ENCODE assay signal across 17 mouse cellular contexts in the genomic region with DNA sequence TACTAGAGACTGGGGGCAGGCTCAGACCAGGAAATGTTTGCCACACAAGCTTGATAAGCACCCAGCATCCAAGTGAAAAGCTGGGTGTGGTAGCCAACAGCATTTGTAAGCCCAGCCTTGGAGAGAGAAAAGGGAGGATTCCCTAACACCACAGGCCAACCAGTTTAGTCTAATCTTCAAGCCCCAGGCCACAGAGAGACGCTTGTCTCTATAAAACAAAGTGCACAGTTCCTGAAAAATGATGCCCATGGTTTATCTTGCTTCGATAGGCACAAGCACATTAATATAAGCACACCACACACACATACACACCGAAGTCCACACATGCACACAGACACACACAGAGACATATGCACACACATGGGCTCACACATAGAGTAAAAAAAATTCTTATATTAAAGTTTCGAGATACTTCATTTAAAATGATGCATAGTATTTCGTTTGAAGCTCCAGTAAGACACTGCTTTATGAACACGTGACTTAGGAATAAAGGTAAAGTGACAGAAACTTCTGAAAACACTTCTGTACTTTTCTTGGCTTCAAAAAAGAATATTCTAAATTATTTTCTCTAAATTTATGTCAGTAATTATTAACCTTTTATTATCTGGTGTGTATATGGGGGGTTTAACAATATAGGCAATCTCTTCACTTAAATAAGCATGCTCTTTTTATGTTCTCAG. TPM values are rescaled to one million over a fixed set of nuclear protein-coding genes. Genes with fewer than 3 reads are reported as not detected.
DNase-seq lines count a peak whose midpoint lies in the region; ATAC-seq and TF ChIP-seq lines count a peak whose summit lies in the region.
"Had no signal": no experiment of that assay in that cellular context is flagged by ENCODE, and none has a peak within 500 bp of the region (broad histone marks: within the 10 kb centered on the region; RNA-seq: fewer than 3 reads in every experiment).

No protein-coding gene starts in this region.

- no peaks in the 10 kb centered on the region for H3K27me3 ChIP-seq in stomach, embryonic 14.5 days (ENCODE audit: control insufficient read depth, insufficient read depth, low read length)
- no peaks in the 10 kb centered on the region for H3K27me3 ChIP-seq in stomach, postnatal 0 days (ENCODE audit: control insufficient read depth, insufficient read depth, low read length)
- H3K27me3 ChIP-seq in liver, embryonic 15.5 days, result no peaks in the 10 kb centered on the region
- H3K27me3 ChIP-seq: forebrain, embryonic 15.5 days; hindbrain, embryonic 15.5 days; limb, embryonic 12.5 days had no signal

- H3K9ac ChIP-seq in stomach, embryonic 14.5 days (replicated peaks; ENCODE audit: low read depth, low read length), result no peak overlapping the region
- no peak overlapping the region for H3K9ac ChIP-seq in stomach, postnatal 0 days (ENCODE audit: low read length)
- H3K9ac ChIP-seq in liver, embryonic 15.5 days, result no peak overlapping the region
- H3K9ac ChIP-seq: forebrain, embryonic 15.5 days; hindbrain, embryonic 15.5 days; limb, embryonic 12.5 days had no signal

- no peaks in the 10 kb centered on the region for H3K9me3 ChIP-seq in stomach, embryonic 14.5 days (ENCODE audit: control insufficient read depth, low read depth, low read length)
- no peaks in the 10 kb centered on the region for H3K9me3 ChIP-seq in stomach, postnatal 0 days (ENCODE audit: control insufficient read depth, low read length)
- H3K9me3 ChIP-seq in liver, embryonic 15.5 days (replicated peaks), result no peaks in the 10 kb centered on the region
- H3K9me3 ChIP-seq: forebrain, embryonic 15.5 days; hindbrain, embryonic 15.5 days; limb, embryonic 12.5 days had no signal

- H3K27ac ChIP-seq in stomach, embryonic 14.5 days (ENCODE audit: low read length), result no peak overlapping the region
- no peak overlapping the region for H3K27ac ChIP-seq in stomach, postnatal 0 days (replicated peaks)
- peak overlapping the region; percentile 90 for H3K27ac ChIP-seq in liver, embryonic 15.5 days (replicated peaks)
- H3K27ac ChIP-seq: forebrain, embryonic 15.5 days; hindbrain, embryonic 15.5 days; limb, embryonic 12.5 days had no signal

- no peaks in the 10 kb centered on the region for H3K36me3 ChIP-seq in stomach, embryonic 14.5 days (ENCODE audit: control insufficient read depth, insufficient read depth, low read length)
- H3K36me3 ChIP-seq in stomach, postnatal 0 days (ENCODE audit: control insufficient read depth, insufficient read depth, low read length), result no peaks in the 10 kb centered on the region
- H3K36me3 ChIP-seq in liver, embryonic 15.5 days (replicated peaks), result 0 out of 2 replicates have a peak, but pooled peaks cover 4% of the 10 kb centered on the region
- H3K36me3 ChIP-seq: forebrain, embryonic 15.5 days; hindbrain, embryonic 15.5 days; limb, embryonic 12.5 days had no signal

- no peak for TF ChIP-seq EP300 in stomach, postnatal 0 days (optimal IDR thresholded peaks at IDR 0.05)

- H3K4me3 ChIP-seq in stomach, embryonic 14.5 days (ENCODE audit: low read depth, low read length), result no peak overlapping the region
- H3K4me3 ChIP-seq in stomach, postnatal 0 days (ENCODE audit: low read depth, low read length), result no peak overlapping the region
- H3K4me3 ChIP-seq in liver, embryonic 15.5 days (replicated peaks), result peak overlapping the region; percentile 33; the same call in 1 of the 2 replicates
- H3K4me3 ChIP-seq: forebrain, embryonic 15.5 days; hindbrain, embryonic 15.5 days; limb, embryonic 12.5 days had no signal

- peak; percentile 42; the same call in 1 of the 2 replicates for ATAC-seq in stomach, embryonic 14.5 days (ENCODE audit: insufficient number of reproducible peaks, insufficient read depth, low FRiP score, low read depth)
- ATAC-seq in stomach, postnatal 0 days (ENCODE audit: low FRiP score, low TSS enrichment), result no peak
- peak; percentile 94 for ATAC-seq in common myeloid progenitor, adult 5-6 weeks (replicated peaks; ENCODE audit: low read depth, poor library complexity, severe bottlenecking)
- ATAC-seq in liver, embryonic 15.5 days (ENCODE audit: insufficient read depth), result peak; percentile 92
- ATAC-seq: forebrain, embryonic 15.5 days had no signal

- TF ChIP-seq CTCF in stomach, postnatal 0 days (IDR thresholded peaks at IDR 0.05; ENCODE audit: low read depth), result no peak

- H3K4me1 ChIP-seq in stomach, embryonic 14.5 days (ENCODE audit: control insufficient read depth, insufficient read depth, low read length), result no peaks in the 10 kb centered on the region
- H3K4me1 ChIP-seq in stomach, postnatal 0 days (replicated peaks; ENCODE audit: control insufficient read depth, insufficient read depth), result no peaks in the 10 kb centered on the region
- H3K4me1 ChIP-seq in liver, embryonic 15.5 days (replicated peaks), result peaks cover 77% of the 10 kb centered on the region
- H3K4me1 ChIP-seq: forebrain, embryonic 15.5 days; hindbrain, embryonic 15.5 days; limb, embryonic 12.5 days had no signal

- WGBS in stomach, embryonic 14.5 days, result 84% methylated on average over 6 of the region's 6 CpGs
- WGBS in stomach, postnatal 0 days, result 80% methylated on average over 6 of the region's 6 CpGs
- WGBS in liver, embryonic 15.5 days (ENCODE audit: insufficient replicate concordance), result 26% methylated on average over 6 of the region's 6 CpGs

- H3K4me2 ChIP-seq in stomach, embryonic 14.5 days (replicated peaks; ENCODE audit: low read depth, low read length), result no peak overlapping the region
- no peak overlapping the region for H3K4me2 ChIP-seq in stomach, postnatal 0 days (replicated peaks; ENCODE audit: low read depth)
- H3K4me2 ChIP-seq in liver, embryonic 15.5 days, result peak overlapping the region; percentile 62
- H3K4me2 ChIP-seq: forebrain, embryonic 15.5 days; hindbrain, embryonic 15.5 days; limb, embryonic 12.5 days; midbrain, embryonic 11.5 days had no signal

- no peak for DNase-seq in stomach, postnatal 0 days (ENCODE audit: low spot score)
- no peak for DNase-seq in left cerebral cortex, adult 18-20 months (ENCODE audit: low spot score in 2 of 2)
- no peak for DNase-seq in cerebellum, adult 9-10 months
- DNase-seq in layer of hippocampus, adult 18-20 months (ENCODE audit: low spot score in 2 of 2), result no peak
- DNase-seq: adrenal gland, postnatal 36 days; cerebellum, adult 11 months; embryo, embryonic 11 days; heart, postnatal 14 days; kidney, adult 8-10 months; lung, postnatal 10 days had no signal

RNA-seq across cellular contexts. Expression of gene Dpy19l1, which starts 14.4 kb away (rescaled TPM):
- polyA plus RNA-seq in stomach, embryonic 14.5 days (2014; fragmentation: Nextera tagmentation; extraction: Ambion mirVana), result 15.7 and 16.9 TPM in 2 replicates
- 5.2 TPM in 2 replicates for polyA plus RNA-seq in stomach, postnatal 0 days (2015; fragmentation: Nextera tagmentation; extraction: Ambion mirVana)
- total RNA-seq in common myeloid progenitor, adult 5-6 weeks (2017), result 69.0 and 74.7 TPM in 2 replicates
- 12.3 and 13.4 TPM in 2 replicates for polyA plus RNA-seq in liver, embryonic 15.5 days (2015; fragmentation: Nextera tagmentation; extraction: Ambion mirVana)
- total RNA-seq in left cerebral cortex, adult 18-20 months (2021), result 10 to 100 TPM; 77.4 to 80.0 TPM
- 10 to 100 TPM; 42.3 to 45.7 TPM for total RNA-seq in layer of hippocampus, adult 18-20 months (2021)
